Mouse (Mus musculus): ENCODE measurements around the gene Baiap2.

DNA sequence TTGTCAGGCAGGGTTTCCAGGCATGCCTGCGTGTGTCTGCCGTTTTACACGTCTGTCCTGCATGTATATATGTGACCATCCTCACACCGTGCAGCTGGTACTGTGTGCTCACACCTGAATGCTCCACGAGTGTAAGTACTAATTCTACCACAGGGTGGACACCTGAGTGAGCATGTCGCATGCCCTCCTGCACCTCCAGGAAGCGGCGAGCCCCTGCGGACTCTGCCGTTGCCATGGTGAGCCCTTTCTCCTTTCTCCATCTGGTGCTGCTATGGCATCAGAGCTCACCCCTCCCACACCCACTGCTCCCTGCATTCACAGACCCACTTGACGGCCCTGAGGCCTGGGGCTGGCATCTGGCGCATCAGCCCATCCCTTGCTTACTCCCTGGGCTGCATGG lies 80.3 kb downstream of the Baiap2 start:
- TF ChIP-seq TCF12 (IDR thresholded peaks at IDR 0.05; ENCODE audit: low read depth, low read length) (no peak), POLR2A (IDR thresholded peaks at IDR 0.05; ENCODE audit: low read depth, low read length) (no peak), E2F4 (IDR thresholded peaks at IDR 0.05; ENCODE audit: insufficient replicate concordance, low read depth, low read length) (no peak), MAX (IDR thresholded peaks at IDR 0.05; ENCODE audit: low read length) (no peak), RAD21 (IDR thresholded peaks at IDR 0.05; ENCODE audit: low read depth, low read length) (no peak; the same call in 1 of the 2 replicates)

Data from CH12.LX (cell line).